Mouse (Mus musculus) regulatory T cell (primary cell): Measurements from ENCODE around the gene Tmem237.

ENCODE experiments used
- in situ Hi-C: fragments of 300-600 bp; cut with MboI, MseI; formaldehyde crosslinking; loops from one replicate; pipeline ENCODE4 v1.15.1; 2025; ENCODE audit warnings: high pct_unique_total_duplicates

Gene Tmem237

GRCm38 (mm10) chr1:59119720-59120457 lies at the start of gene Tmem237:
Gene Tmem237 (minus strand): TSS chr1:59120408.
- in situ Hi-C loops: loop anchor here (10.0 kb wide), 1 partner anchor 355 kb away; no protein-coding TSS in a partner anchor

GRCm38 (mm10) chr1:59169586-59169985 lies 49.4 kb upstream of the Tmem237 start:
- in situ Hi-C loops: no loop called here

- in situ Hi-C loops: no loop called here
These were observed 48.3 kb upstream of the Tmem237 start for GRCm38 (mm10) chr1:59168556-59168955.

GRCm38 (mm10) chr1:59167654-59168425 lies 47.6 kb upstream of the Tmem237 start:
- in situ Hi-C loops: no loop called here

GRCm38 (mm10) chr1:59166232-59166905 lies 46.2 kb upstream of the Tmem237 start:
- in situ Hi-C loops: no loop called here

- in situ Hi-C loops: loop anchor here (5.0 kb wide), 1 partner anchor 73 kb away; the partner anchor contains the start of gene Als2
These were observed 43.7 kb upstream of the Tmem237 start for GRCm38 (mm10) chr1:59163918-59164317.

- in situ Hi-C loops: loop anchor here (5.0 kb wide), 1 partner anchor 74 kb away; the partner anchor contains the start of gene Als2
These were observed 42.8 kb upstream of the Tmem237 start, which contains the start of gene Mpp4 for GRCm38 (mm10) chr1:59163030-59163461. Gene Mpp4 (minus strand): TSS chr1:59163389.

- in situ Hi-C loops: loop anchor here (5.0 kb wide), 1 partner anchor 75 kb away; the partner anchor contains the start of gene Als2
These were observed 42.3 kb upstream of the Tmem237 start for GRCm38 (mm10) chr1:59162309-59163024.

GRCm38 (mm10) chr1:59161396-59161795 lies 41.2 kb upstream of the Tmem237 start:
- in situ Hi-C loops: loop anchor here (5.0 kb wide), 1 partner anchor 76 kb away; the partner anchor contains the start of gene Als2

GRCm38 (mm10) chr1:59160871-59161270 lies 40.7 kb upstream of the Tmem237 start:
- in situ Hi-C loops: loop anchor here (5.0 kb wide), 1 partner anchor 76 kb away; the partner anchor contains the start of gene Als2

- in situ Hi-C loops: no loop called here
These were observed 38.9 kb upstream of the Tmem237 start for GRCm38 (mm10) chr1:59159136-59159535.

GRCm38 (mm10) chr1:59158498-59158897 lies 38.3 kb upstream of the Tmem237 start:
- in situ Hi-C loops: no loop called here

- in situ Hi-C loops: no loop called here
These were observed 37.6 kb upstream of the Tmem237 start for GRCm38 (mm10) chr1:59157846-59158245.

- in situ Hi-C loops: no loop called here
These were observed 32.1 kb upstream of the Tmem237 start for GRCm38 (mm10) chr1:59152346-59152745.

- in situ Hi-C loops: no loop called here
These were observed 30.3 kb upstream of the Tmem237 start for GRCm38 (mm10) chr1:59150542-59150941.

GRCm38 (mm10) chr1:59144543-59144942 lies 24.3 kb upstream of the Tmem237 start:
- in situ Hi-C loops: loop anchor here (10.0 kb wide), 1 partner anchor 140 kb away; no protein-coding TSS in a partner anchor

- in situ Hi-C loops: loop anchor here (10.0 kb wide), 1 partner anchor 138 kb away; no protein-coding TSS in a partner anchor
These were observed 22.6 kb upstream of the Tmem237 start for GRCm38 (mm10) chr1:59142809-59143208.

GRCm38 (mm10) chr1:59134419-59134818 lies 14.2 kb upstream of the Tmem237 start:
- in situ Hi-C loops: no loop called here

- in situ Hi-C loops: loop anchor here (10.0 kb wide), 1 partner anchor 364 kb away; no protein-coding TSS in a partner anchor
These were observed 8.7 kb upstream of the Tmem237 start for GRCm38 (mm10) chr1:59128879-59129278.

- in situ Hi-C loops: loop anchor here (10.0 kb wide), 1 partner anchor 361 kb away; no protein-coding TSS in a partner anchor
These were observed 5.3 kb upstream of the Tmem237 start for GRCm38 (mm10) chr1:59125558-59125957.

- in situ Hi-C loops: no loop called here
These were observed 9.7 kb downstream of the Tmem237 start for GRCm38 (mm10) chr1:59110524-59110923.
